Mouse (Mus musculus): ENCODE measurements around the gene Mbd6.
"Not testable (repeated sequence)": the region's sequence is repeated elsewhere in the genome, so short reads cannot be mapped to it uniquely, and the experiment has no call there.

The Mbd6 gene

DNA sequence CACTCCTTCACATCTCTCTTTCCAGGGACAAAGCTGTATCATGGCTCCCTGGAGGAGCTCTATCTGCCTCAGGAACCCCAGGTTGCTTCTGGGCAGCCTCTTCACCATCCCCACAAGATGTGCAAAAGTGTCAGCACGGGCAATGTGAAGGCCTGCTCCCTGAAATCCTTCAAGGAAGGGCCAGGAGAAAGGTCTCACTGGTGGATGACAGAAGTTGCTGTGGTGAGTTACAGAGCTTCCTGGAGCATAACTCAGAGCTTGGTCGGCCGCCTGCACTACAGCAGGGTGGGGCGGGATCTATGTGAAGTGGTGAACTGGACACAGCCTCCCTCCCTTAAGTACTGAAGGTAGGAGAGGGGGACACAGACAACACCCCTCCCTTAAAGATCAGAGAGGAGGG lies 33.9 kb upstream of the Mbd6 start:
- DNase-seq (ENCODE audit: low read depth, low spot score), result no peak
- H3K27me3 ChIP-seq (ENCODE audit: control insufficient read depth, insufficient read depth, low read length, poor library complexity, severe bottlenecking), result no peaks in the 10 kb centered on the region
- peaks cover 10% of the 10 kb centered on the region for H3K36me3 ChIP-seq (ENCODE audit: control insufficient read depth, insufficient read depth, low read length, poor library complexity, severe bottlenecking)

DNA sequence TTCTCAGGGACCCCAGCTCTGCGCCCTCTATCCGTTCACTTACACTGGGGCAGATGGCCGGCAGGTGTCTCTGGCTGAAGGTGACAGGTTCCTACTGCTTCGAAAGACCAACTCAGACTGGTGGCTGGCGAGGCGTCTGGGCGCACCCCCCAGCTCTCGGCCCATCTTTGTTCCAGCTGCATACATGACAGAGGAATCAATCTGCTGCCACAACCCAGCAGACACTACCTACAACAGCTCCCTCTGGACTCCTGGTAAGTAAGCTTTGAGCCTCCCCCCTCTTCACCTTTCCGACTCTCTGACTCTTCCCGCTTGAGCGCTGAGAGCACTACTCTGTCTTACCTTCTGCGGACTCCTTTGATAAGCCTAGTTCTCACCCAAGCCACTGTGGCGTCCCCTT lies 33.4 kb upstream of the Mbd6 start:
- Histone ChIP-seq H3K27me3 (ENCODE audit: control insufficient read depth, insufficient read depth, low read length, poor library complexity, severe bottlenecking) (no peaks in the 10 kb centered on the region), H3K36me3 (ENCODE audit: control insufficient read depth, insufficient read depth, low read length, poor library complexity, severe bottlenecking) (peaks cover 6% of the 10 kb centered on the region; the same call in 1 of the 2 replicates)
- DNase-seq (ENCODE audit: low read depth, low spot score), result no peak

DNA sequence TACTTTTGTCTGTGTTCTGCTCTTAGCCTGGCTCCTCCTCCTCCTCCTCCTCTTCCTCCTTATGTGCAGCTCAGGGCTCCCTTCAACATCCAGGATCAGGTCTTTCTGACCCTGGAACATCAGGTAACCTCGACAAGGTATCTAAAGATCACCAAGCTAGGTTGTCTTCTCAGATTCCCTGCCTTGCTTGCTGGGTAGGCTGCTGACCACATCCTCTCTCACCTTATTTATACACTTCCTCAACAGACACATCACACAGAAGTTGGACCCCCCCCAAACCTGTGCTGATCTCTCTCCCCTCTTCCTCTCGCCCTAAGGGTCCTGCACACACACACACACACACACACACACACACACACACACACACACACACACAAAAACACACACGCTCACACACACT lies 32.8 kb upstream of the Mbd6 start, which contains the start of gene Arhgap9:
Arhgap9 (plus strand) TSS at position 344 of the 400 bp plus-strand sequence.
- peaks cover 3% of the 10 kb centered on the region; the same call in 1 of the 2 replicates for H3K36me3 ChIP-seq (ENCODE audit: control insufficient read depth, insufficient read depth, low read length, poor library complexity, severe bottlenecking)
- peak; percentile 52 for DNase-seq (ENCODE audit: low read depth, low spot score)

DNA sequence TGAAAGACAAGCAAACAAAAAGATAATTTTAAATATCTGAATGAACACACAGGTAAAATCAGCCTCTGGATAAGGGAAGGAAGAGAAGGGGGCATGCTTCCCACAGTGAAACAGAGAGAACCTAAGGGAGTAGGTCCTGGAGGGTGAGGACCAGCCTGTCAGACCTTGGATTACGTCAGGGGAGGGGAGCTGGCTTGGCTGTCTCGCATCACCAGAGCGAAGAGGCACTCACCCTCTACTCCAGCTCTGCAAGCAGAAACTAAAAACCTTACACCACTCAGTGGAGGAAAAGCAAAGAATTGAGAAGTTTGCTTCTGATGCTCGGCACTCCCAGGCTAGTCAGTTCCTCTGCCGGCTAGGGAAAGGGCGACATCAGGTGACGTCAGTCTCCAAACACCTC lies 31.2 kb upstream of the Mbd6 start:
- Histone ChIP-seq H3K27me3 (ENCODE audit: control insufficient read depth, insufficient read depth, low read length, poor library complexity, severe bottlenecking) (no peaks in the 10 kb centered on the region), H3K36me3 (ENCODE audit: control insufficient read depth, insufficient read depth, low read length, poor library complexity, severe bottlenecking) (no peaks in the 10 kb centered on the region)
- DNase-seq (ENCODE audit: low read depth, low spot score), result no peak

More for the DNA sequence above, 32.8 kb upstream of the Mbd6 start, which contains the start of gene Arhgap9:
- no peaks in the 10 kb centered on the region for H3K27me3 ChIP-seq (ENCODE audit: control insufficient read depth, insufficient read depth, low read length, poor library complexity, severe bottlenecking)

DNA sequence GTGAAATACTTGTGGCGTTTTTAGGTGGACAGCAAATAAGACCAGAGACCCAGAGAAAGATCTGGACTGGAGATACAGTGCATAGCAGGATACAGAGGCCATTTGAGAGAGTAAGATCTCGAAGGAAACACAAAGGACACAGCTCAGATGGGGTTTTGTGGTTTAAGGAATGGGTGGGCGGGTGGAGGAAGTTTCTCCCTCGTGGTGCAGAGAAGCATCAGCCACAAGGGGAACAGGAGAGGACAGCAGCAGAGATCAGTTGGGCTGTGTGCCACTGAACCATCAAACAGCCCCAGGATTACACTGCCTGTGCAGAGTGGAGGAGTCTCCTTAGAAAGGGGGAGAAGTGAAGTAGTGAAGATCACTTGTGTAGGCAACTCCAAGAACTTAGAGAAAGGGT lies 29.2 kb upstream of the Mbd6 start:
- H3K27me3 ChIP-seq (ENCODE audit: control insufficient read depth, insufficient read depth, low read length, poor library complexity, severe bottlenecking), result no peaks in the 10 kb centered on the region
- H3K36me3 ChIP-seq (ENCODE audit: control insufficient read depth, insufficient read depth, low read length, poor library complexity, severe bottlenecking), result no peaks in the 10 kb centered on the region
- no peak for DNase-seq (ENCODE audit: low read depth, low spot score)

DNA sequence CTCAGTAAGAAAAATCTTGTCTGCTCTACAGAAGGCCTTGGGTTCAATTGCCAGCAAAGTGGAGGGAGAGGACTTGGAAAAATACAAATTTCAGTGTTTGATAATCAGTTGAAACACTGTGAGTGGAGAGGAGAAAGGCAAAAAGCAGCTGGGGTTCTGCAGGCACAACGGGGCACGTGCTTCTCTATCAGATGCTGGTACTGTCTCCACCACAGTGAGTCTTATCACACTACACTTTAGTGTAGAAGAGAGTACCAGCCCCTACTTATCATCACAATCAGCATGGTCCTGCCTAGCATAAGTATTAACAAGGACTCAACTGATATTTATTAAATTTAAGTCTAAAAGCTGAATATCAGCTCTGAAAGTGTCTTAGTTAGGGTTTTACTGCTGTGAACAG lies 28.5 kb upstream of the Mbd6 start:
- Histone ChIP-seq H3K27me3 (ENCODE audit: control insufficient read depth, insufficient read depth, low read length, poor library complexity, severe bottlenecking) (no peaks in the 10 kb centered on the region), H3K36me3 (ENCODE audit: control insufficient read depth, insufficient read depth, low read length, poor library complexity, severe bottlenecking) (no peaks in the 10 kb centered on the region)
- no peak for DNase-seq (ENCODE audit: low read depth, low spot score)

DNA sequence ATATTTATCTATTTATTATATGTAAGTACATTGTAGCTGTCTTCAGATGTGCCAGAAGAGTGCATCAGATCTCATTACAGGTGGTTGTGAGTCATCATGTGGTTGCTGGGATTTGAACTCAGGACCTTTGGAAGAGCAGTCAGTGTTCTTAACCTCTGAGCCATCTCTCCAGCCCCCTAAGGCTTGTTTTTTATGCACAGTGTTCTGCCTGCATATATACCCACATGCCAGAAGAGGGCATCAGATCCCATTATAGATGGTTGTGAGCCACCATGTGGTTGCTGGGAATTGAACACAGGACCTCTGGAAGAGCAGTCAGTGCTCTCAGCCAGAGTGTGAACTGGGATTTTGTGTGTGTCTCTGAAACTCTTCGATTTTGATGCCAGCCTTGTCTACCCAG lies 26.1 kb upstream of the Mbd6 start:
- not testable (repeated sequence) for H3K27me3 ChIP-seq (ENCODE audit: control insufficient read depth, insufficient read depth, low read length, poor library complexity, severe bottlenecking); H3K36me3 ChIP-seq (ENCODE audit: control insufficient read depth, insufficient read depth, low read length, poor library complexity, severe bottlenecking); DNase-seq (ENCODE audit: low read depth, low spot score)

DNA sequence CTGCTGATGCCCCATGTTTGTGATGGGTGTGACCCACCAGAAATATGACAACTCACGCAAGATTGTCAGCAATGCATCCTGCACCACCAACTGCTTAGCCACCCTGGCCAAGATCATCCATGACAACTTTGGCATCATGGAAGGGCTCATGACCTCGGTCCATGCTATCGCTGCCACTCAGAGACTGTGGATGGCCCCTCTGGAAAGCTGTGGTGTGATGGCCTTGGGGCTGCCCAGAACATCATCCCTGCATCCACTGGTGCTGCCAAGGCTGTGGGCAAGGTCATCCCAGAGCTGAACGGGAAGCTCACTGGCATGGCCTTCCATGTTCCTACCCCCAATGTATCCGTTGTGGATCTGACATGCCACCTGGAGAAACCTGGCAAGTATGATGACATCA lies 24.7 kb upstream of the Mbd6 start:
- DNase-seq (ENCODE audit: low read depth, low spot score); H3K27me3 ChIP-seq (ENCODE audit: control insufficient read depth, insufficient read depth, low read length, poor library complexity, severe bottlenecking); H3K36me3 ChIP-seq (ENCODE audit: control insufficient read depth, insufficient read depth, low read length, poor library complexity, severe bottlenecking): not testable (repeated sequence)

DNA sequence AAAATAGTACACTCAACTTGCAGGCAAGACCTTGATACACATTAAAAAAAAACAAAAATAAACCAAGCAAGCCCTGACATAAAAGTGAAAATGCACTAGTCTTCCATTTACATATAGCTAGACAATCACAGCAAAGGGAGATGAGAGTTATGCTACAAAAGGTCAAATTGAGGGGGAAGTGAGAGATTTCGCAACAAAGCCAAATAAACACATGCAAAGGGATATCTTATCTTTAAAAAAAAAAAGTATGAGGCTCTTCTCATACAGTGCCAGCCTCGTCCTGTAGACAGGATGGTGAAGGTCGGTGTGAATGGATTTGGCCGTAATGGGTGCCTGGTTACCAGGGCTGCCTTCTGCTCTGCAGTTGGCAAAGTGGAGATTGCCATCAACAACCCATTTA lies 24.0 kb upstream of the Mbd6 start:
- no peak for DNase-seq (ENCODE audit: low read depth, low spot score)
- Histone ChIP-seq H3K36me3 (ENCODE audit: control insufficient read depth, insufficient read depth, low read length, poor library complexity, severe bottlenecking) (peaks cover 3% of the 10 kb centered on the region; the same call in 1 of the 2 replicates), H3K27me3 (ENCODE audit: control insufficient read depth, insufficient read depth, low read length, poor library complexity, severe bottlenecking) (no peaks in the 10 kb centered on the region)

DNA sequence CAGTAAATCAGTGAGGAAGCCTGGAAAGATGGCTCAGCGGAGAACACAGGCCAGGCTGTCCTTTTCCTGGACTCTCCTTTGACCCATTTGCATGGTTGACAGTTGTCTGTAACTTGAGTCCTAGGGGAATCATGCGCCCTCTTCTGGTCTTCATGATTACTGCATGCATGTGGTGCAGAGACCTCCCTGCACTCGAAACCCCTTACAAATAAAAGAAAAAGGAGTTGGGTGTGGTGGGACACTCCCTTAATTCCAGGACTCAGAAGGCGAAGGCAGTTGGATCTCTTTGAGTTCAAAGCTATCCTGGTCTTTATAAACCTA lies 23.5 kb upstream of the Mbd6 start:
- H3K27me3 ChIP-seq (ENCODE audit: control insufficient read depth, insufficient read depth, low read length, poor library complexity, severe bottlenecking), result no peaks in the 10 kb centered on the region
- DNase-seq (ENCODE audit: low read depth, low spot score), result peak; percentile 91
- H3K36me3 ChIP-seq (ENCODE audit: control insufficient read depth, insufficient read depth, low read length, poor library complexity, severe bottlenecking), result peaks cover 3% of the 10 kb centered on the region; the same call in 1 of the 2 replicates

DNA sequence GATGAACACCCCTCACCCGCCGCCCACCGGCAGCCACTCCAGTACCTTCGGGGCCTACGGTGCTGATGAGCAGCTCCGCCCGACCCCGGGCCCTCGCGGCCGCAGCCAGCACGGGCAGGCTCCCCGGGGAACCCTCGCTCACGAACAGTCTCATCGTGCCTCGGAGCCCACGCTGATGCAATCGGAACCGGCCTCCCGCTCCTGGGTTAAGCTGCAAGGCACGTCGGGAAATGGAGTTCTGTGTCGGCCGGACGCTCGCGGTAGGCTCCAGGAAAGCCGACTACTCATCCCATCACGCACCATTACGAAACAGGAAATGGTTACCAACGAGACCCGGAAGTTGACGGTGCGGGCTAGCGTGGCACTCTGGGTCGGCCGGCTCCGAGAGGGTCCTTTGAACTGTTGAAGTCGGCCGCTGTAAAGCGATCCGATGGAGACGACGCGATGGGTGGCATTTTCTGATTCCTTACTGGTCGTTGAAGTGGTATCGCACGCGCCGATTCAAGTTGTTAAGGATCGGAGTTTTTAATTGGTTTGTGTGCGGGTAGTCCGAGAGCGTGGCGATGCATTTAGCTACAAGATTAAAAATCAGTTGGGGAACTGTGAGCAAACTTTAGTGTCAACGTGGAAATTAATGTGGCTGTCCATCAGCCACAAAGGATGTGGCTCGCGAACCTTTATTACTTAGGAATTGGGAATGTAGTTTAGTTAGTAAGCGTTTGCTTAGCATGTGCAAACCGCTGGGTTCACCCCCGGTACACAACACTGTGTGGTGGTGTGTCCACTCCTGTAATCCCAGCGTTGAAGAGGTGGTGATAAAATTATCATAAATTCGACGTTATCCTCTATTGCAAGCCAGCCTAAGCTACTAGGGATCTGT lies 22.9 kb upstream of the Mbd6 start, which contains the start of gene Mars:
Mars (minus strand) TSS at position 311 of the 880 bp plus-strand sequence.
- no peaks in the 10 kb centered on the region for H3K27me3 ChIP-seq (ENCODE audit: control insufficient read depth, insufficient read depth, low read length, poor library complexity, severe bottlenecking)

DNA sequence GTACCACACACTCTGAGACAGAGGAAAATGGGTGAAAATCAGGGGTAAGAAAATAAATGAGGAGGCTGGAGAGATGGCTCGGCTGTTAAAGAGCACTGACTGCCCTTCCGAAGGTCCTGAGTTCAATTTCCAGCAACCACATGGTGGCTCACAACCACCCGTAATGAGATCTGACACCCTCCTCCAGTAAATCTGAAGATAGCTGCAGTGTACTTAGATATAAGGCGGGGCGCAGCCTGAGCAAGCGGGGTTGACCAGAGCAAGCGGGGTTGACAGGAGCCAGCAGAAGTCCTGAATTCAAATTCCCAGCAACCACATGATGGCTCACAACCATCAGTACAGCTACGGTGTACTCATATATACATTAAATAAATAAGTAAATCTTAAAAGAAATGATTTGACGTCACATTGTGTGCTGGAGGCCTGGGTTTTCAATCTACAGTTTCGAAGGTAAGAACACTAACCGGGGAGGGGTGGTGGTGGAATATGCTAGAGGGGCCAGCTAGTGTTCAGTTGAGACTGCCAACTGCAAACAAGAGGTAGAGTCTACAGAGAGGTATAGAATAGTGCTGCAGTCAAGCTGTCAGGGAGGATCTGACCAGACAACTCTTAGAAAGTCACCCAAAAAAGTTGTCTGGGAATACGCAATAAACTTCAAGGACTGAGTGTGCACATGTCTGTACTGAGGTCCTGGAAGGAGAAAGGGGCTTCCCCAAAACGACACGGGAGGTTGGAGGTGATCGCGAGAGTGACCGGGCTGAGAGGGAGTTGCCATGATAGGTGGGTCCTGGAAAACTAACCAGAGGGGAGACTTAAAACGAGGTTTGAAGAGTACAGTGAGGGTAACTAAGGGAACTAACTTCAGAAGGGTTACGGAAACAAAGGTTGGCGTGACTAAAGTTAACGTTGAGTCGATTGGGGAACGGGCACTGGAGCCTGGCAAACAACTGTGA lies 22.0 kb upstream of the Mbd6 start:
- Histone ChIP-seq H3K27me3 (ENCODE audit: control insufficient read depth, insufficient read depth, low read length, poor library complexity, severe bottlenecking) (no peaks in the 10 kb centered on the region), H3K36me3 (ENCODE audit: control insufficient read depth, insufficient read depth, low read length, poor library complexity, severe bottlenecking) (peaks cover 3% of the 10 kb centered on the region)
- peak; percentile 56 for DNase-seq (ENCODE audit: low read depth, low spot score)

More for the DNA sequence above, 22.9 kb upstream of the Mbd6 start, which contains the start of gene Mars:
- H3K36me3 ChIP-seq (ENCODE audit: control insufficient read depth, insufficient read depth, low read length, poor library complexity, severe bottlenecking), result peaks cover 3% of the 10 kb centered on the region
- peak; percentile 95 for DNase-seq (ENCODE audit: low read depth, low spot score)

DNA sequence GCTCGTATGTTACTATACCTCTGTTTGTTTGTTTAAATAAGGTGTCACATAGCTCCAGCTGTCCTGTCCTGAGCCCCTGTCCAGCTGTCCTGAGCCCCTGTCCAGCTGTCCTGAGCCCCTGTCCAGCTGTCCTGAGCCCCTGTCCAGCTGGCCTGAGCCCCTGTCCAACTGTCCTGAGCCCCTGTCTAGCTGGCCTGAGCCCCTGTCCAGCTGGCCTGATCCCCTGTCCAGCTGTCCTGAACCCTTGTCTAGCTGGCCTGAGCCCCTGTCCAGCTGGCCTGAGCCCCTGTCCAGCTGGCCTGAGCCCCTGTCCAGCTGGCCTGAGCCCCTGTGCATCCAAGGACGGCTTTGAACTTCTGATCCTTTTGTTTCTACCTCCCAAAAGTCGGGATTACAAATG lies 20.3 kb upstream of the Mbd6 start:
- H3K27me3 ChIP-seq (ENCODE audit: control insufficient read depth, insufficient read depth, low read length, poor library complexity, severe bottlenecking); H3K36me3 ChIP-seq (ENCODE audit: control insufficient read depth, insufficient read depth, low read length, poor library complexity, severe bottlenecking); DNase-seq (ENCODE audit: low read depth, low spot score): not testable (repeated sequence)

DNA sequence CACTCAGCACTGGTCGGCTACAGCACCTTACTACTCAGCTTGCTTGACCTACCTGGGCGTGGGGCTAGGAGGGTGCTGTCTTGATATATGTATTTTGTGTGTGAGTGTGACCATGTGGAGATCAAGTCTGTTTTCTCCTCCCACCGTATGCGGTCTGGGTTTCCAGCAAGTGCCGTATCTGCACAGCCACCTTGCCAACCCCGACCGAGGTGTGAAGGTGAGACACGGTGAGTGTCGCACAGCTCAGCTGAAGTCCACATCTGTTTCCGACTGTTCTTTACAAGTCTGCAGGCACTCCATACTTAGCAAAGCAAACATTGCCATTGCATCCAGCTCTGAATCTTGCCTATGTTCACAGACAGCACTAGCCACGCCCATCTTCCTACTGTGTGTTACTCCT lies 14.3 kb upstream of the Mbd6 start:
- no peak for DNase-seq (ENCODE audit: low read depth, low spot score)
- no peaks in the 10 kb centered on the region for H3K27me3 ChIP-seq (ENCODE audit: control insufficient read depth, insufficient read depth, low read length, poor library complexity, severe bottlenecking)
- H3K36me3 ChIP-seq (ENCODE audit: control insufficient read depth, insufficient read depth, low read length, poor library complexity, severe bottlenecking), result peaks cover 7% of the 10 kb centered on the region

DNA sequence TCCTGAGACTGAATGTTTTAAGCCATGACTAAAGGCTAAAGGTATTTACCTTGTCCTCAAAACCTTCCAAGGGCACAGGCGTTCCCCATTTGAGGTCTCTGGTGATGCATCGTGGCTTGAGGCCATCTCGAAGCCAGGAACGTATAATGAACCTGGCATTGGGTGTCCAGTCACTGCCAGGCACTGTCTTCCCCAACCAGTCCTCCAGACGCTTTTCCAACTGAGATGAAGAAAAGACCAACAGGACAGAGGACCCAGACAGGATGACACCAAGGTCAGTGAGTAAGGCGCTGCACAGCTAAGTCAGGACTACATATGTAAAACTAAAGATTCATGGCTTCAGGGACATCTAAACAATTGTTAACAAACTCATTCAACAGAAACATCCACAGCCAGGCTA lies 11.5 kb upstream of the Mbd6 start:
- no peak for DNase-seq (ENCODE audit: low read depth, low spot score)
- no peaks in the 10 kb centered on the region for H3K27me3 ChIP-seq (ENCODE audit: control insufficient read depth, insufficient read depth, low read length, poor library complexity, severe bottlenecking)
- H3K36me3 ChIP-seq (ENCODE audit: control insufficient read depth, insufficient read depth, low read length, poor library complexity, severe bottlenecking), result peaks cover 20% of the 10 kb centered on the region

All from splenic B cell, adult 2 months (primary cell).